Mouse (Mus musculus) embryonic stem cell, embryonic (primary cell): ENCODE results near the gene C1qtnf6.

Source experiments
- CTCF ChIA-PET, 4 experiments: fragments of 300-600 bp in 2 of 4; fragments of 350-600 bp in 2 of 4; sonication (Branson Sonifier 250); formaldehyde crosslinking; loops; one replicate each; lab custom pipeline; 2022; ENCODE audit warnings: inconsistent platforms in 2 of 4; lab: Charles Lee
- POLR2A ChIA-PET, 4 experiments: fragments of 300-600 bp in 2 of 4; fragments of 350-600 bp in 2 of 4; sonication (Branson Sonifier 250); formaldehyde crosslinking; loops; one replicate each; lab custom pipeline; 2022; ENCODE audit warnings: antibody characterized with exemption in 4 of 4, inconsistent platforms in 1 of 4; lab: Charles Lee

C1qtnf6 gene

DNA sequence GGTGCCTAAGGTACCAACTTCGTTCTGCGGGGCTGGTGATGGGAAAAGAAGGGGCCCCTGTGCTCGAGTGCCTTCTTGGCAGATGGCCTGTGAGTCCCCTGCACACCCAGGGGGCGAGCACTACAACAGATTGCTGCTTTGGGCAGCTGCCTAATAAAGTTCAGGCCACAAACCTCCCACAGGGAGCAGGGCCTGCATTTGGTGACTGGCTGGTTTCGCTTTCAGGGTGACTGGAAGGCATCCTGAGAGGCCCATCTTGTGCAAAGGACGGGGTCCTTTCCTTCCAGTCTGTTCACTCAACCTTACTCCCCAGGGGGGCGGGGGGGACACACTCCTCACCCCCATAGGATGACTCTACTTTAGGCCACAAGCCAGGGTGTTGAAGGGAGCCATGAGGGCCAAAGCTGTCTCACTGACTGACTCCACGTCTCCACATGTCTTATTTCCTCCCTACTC is 21.1 kb downstream of the C1qtnf6 start:
- POLR2A ChIA-PET = interaction anchor here in 2 of 4 experiments (0.6 to 1.3 kb wide), 2 partner anchors 11 to 109 kb away, joined by 3 read pairs; no protein-coding TSS in a partner anchor
- CTCF ChIA-PET = interaction anchor here in 1 of 4 experiments (0.7 to 1.4 kb wide), 3 partner anchors 14 to 271 kb away, joined by 3 read pairs; no protein-coding TSS in a partner anchor

DNA sequence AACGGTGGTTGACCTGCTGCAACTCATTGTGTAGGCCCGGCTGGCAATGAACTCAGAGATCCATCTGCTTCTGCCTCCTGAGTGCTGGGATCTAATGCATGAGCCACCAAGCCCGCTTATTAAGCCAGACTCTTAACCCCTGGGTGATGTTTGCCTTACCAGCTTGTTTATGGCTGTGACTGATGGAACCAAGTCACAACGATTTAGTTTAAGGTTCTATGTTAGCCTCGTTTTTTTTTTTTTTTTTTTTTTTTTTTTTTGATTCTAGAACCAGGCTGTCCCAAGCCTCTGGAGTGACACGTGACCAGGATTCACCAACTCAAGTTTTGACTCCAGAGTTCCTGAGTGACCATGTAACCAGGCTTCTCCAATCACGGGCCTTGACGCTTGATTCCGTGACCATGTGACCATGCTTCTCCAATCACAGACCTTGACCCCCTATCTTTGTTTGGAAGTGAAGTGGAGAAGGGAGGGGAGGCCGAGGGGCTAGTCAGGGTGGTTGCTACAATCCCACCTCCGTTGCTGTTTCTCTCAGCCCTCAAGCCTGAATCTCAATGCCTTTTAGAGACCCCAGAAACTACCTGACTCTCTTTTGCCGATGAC is 21.8 kb downstream of the C1qtnf6 start:
- ChIA-PET CTCF (interaction anchor here (0.6 to 1.0 kb wide), 9 partner anchors 12 to 1623 kb away, joined by 3 to 9 read pairs (median 3); no protein-coding TSS in a partner anchor), POLR2A (interaction anchor here in 2 of 4 experiments (0.7 to 1.0 kb wide), 2 partner anchors 51 to 539 kb away, joined by 3 to 4 read pairs; partner anchors contain the start of gene Eif3d (in 1 of the 2))

DNA sequence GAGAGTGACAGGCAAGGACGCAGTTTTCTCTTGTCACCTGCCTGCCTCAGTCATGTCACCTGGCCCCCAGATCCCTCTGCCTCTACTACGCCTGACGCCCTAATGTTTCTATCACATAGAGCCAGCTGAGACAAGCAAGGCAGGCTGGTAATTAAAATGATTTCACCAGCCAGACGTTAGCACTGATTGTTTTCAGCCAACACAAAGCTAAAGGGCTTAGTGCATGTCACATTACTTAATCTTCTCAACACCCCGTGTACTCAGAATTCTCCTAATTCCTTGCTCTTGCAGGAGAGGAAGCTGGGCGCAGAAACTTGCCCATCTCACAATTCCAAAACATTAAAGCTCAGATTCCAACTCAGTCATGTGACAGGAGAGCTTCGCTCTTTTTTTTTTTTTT is 22.8 kb downstream of the C1qtnf6 start:
- CTCF ChIA-PET = interaction anchor here in 3 of 4 experiments (0.6 to 1.0 kb wide), 3 partner anchors 60 to 407 kb away, joined by 3 to 4 read pairs (median 3); no protein-coding TSS in a partner anchor
- POLR2A ChIA-PET = interaction anchor here in 2 of 4 experiments (1.0 to 1.4 kb wide), 2 partner anchors 13 to 51 kb away, joined by 3 to 4 read pairs; no protein-coding TSS in a partner anchor

DNA sequence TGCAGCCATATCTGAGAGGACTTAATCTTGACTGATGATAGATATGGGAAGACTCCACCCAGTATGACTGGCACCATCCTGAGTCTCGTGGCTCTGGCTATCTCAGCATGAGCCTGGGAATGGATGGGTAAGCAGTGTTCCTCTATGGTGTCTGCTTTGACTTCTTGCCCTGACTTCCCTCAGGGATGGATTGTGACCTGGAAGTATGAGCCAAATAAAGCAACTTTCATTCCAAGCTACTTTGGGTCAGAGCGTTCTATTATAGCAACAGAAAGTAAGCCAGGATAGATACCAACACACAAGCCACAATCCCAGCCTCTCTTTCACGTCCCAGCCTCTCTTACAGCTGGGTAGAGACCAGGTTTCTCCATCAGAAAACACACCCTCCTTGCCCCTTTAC is 25.7 kb downstream of the C1qtnf6 start:
- ChIA-PET POLR2A (no interaction called here), CTCF (interaction anchor here in 2 of 4 experiments (0.9 to 1.7 kb wide), 3 partner anchors 9 to 14 kb away, joined by 3 to 5 read pairs (median 3); no protein-coding TSS in a partner anchor)

DNA sequence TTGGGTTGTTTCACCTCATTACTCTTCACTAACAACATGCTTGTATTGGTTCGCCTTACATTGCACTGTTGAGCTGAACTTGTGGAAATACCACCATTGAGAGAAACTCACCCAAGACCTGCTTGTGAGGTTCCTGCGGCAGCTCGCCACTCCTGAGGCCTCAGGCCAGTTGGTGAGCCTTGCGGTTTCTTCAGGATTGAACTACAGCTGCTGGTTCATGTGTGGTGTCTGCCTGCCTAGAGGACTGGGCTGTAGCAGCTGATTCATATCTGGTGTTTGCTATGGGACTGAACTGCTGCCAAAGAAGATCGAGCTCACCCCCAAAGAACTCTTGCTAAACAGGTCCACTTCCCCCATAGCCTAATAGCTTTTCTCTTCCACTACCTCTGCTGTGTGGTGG is 26.4 kb downstream of the C1qtnf6 start:
- ChIA-PET CTCF (interaction anchor here in 1 of 4 experiments (1.7 kb wide), 1 partner anchor 10 kb away, joined by 5 read pairs; no protein-coding TSS in a partner anchor), POLR2A (interaction anchor here in 1 of 4 experiments (1.2 kb wide), 1 partner anchor 16 kb away, joined by 3 read pairs; no protein-coding TSS in a partner anchor)

DNA sequence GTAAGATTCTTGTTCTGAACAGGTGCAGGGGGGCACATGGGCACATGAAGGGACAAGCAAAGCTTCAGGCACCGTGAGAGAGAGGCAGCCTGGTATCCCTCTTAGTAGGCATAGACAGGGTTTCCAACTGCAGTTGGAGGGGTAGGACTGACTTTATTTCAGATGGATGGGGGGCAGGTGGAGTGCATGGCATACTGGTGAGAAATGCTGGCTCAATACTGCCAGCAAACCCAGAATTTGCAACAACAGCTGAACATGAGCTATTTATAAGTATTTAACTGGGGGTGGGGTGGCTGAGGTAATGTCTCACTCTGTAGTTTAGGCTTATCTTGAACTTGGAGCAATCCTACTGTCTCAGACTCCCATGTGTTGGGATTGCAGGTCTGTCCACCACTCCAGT is 27.2 kb downstream of the C1qtnf6 start:
- POLR2A ChIA-PET = interaction anchor here in 2 of 4 experiments (0.6 to 1.2 kb wide), 2 partner anchors 15 to 53 kb away, joined by 3 read pairs; no protein-coding TSS in a partner anchor
- CTCF ChIA-PET = interaction anchor here (0.5 to 2.2 kb wide), 4 partner anchors 10 to 133 kb away, joined by 3 to 9 read pairs (median 5); no protein-coding TSS in a partner anchor

DNA sequence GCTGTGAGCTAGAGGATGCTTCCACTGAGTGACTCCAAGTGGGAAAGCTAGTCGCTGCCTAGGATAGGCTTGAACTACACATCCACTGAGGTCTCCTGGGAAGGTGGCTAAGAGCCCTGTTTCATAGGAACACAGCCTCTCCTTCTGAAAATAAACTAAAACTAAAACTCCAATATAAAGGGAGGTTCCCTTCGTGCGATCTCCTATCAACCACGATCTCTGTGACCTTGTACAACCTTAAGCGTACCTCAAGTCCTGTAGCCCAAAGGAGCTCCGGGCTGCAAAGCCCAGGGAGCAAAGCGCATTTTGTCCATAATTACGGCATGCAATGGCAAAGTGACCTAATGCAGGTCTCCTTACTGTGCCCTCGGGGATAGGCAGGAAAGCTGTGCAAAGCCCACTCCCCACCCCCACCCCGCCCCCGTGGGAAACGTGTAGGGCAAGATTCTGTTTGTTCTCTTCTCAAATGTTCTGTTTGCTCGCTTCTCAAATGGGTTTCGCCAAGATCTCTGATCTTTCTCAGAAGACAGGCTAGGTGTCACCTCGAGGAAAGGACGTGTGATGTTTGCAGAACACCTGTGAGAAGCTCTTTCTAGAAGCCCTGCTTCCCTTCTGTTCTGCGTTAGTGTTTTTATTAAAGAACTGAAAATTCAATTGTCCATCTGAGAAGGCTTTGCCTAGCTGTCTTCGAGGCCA is 28.6 kb downstream of the C1qtnf6 start:
- CTCF ChIA-PET = interaction anchor here in 2 of 4 experiments (0.7 to 2.2 kb wide), 4 partner anchors 11 to 263 kb away, joined by 3 to 7 read pairs (median 5); no protein-coding TSS in a partner anchor
- POLR2A ChIA-PET = interaction anchor here in 1 of 4 experiments (0.5 kb wide), 1 partner anchor 296 kb away, joined by 3 read pairs; no protein-coding TSS in a partner anchor

DNA sequence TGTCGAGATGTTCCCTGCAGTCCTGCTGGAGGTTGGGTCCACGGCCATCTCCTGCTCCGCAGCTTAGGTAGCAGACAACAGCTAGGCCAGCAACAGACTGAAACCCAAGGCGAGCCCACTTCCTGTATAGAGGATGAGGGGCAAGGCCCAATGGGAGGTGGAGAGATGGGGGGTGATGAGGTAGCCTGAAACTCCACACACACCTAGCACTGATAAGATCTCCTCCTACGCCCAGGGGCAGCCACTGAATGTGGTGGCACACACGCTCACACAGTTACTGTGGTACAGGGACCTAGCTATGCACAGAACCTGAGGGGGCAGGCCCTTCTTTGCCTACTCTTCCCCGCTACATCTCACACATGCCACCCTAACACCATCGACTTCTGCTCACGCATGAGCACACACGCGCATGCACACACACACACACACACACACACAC is 36.2 kb downstream of the C1qtnf6 start, which contains the start of gene Il2rb:
Gene Il2rb (minus strand): TSS at position 304 of the 439 bp plus-strand sequence.
- ChIA-PET POLR2A (interaction anchor here in 1 of 4 experiments (1.0 kb wide), 1 partner anchor 13 kb away, joined by 3 read pairs; no protein-coding TSS in a partner anchor), CTCF (interaction anchor here in 2 of 4 experiments (0.6 to 1.2 kb wide), 3 partner anchors 47 to 1409 kb away, joined by 3 to 4 read pairs (median 4); no protein-coding TSS in a partner anchor)

DNA sequence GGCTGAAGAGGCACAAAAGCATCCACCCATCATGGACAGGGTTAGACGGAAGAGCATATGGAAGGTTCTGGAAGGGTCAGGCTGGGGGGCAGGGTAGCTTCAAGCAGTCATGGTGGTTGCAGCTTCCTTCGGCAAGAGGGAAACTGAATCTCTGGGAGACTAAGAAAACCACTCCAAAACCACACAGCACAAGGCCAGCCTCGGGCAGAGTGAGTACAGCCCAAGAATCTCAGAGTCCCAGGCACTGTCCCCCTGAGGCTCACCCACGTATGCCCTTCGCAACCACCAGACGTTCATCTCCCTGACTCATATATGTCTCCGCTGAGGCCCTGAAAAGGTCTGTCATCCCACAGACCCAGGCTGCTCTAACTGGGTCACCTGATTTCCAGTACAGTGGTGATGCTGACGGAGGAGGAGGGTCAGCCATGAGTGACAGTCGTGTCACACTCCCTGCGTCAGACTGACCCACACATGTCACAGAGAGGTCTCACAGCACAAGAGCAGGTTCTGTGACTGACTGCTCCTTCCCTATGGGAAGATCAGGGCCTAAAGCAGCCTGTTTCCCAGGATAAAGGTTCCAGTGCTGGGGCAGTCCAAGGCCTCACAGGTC is 37.7 kb downstream of the C1qtnf6 start:
- ChIA-PET CTCF (interaction anchor here in 2 of 4 experiments (0.6 to 1.2 kb wide), 3 partner anchors 12 to 254 kb away, joined by 3 to 4 read pairs (median 4); no protein-coding TSS in a partner anchor), POLR2A (no interaction called here)

DNA sequence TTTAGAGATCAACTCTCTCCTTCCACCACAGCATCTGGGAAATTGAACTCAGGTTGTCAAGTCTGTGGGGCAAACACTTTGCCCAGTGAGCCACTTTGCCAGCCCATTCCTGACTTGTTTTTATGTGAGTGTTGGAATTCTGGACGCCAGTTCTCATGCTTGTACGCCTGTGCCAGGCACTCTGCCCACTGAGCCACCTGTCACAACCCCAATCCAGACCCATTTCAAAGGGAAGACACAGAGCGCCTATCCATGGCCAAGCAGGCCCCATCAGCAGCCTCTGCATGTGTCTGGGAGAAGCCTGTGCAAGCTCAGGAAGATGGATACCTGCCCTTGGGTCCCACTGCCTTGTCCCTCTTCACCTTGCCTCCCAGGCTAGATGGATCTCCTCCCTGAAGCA is 39.9 kb downstream of the C1qtnf6 start:
- POLR2A ChIA-PET = no interaction called here
- CTCF ChIA-PET = interaction anchor here in 1 of 4 experiments (0.6 kb wide), 1 partner anchor 110 kb away, joined by 3 read pairs; no protein-coding TSS in a partner anchor

DNA sequence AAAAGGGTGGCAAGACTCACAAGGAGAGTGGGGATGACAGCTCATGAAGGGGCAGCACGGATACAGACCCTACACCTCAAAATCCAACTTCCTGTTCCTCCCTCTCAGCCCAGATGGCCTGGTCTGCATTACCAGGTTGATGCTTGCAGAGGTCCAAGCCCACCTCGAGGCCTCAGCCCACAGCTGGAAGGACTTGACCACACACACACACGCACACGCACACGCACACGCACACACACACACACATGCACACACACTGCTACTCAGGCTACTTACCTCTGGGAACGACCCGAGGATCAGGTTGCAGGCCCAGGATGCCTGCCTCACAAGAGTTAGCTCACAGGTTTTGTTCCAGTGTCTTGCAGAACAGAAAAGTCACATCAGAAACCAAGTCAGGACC is 41.3 kb downstream of the C1qtnf6 start:
- ChIA-PET CTCF (interaction anchor here in 3 of 4 experiments (0.5 to 2.0 kb wide), 3 partner anchors 25 to 142 kb away, joined by 3 to 9 read pairs (median 9); no protein-coding TSS in a partner anchor), POLR2A (interaction anchor here in 2 of 4 experiments (0.6 to 1.4 kb wide), 4 partner anchors 12 to 69 kb away, joined by 3 to 5 read pairs (median 4); no protein-coding TSS in a partner anchor)

DNA sequence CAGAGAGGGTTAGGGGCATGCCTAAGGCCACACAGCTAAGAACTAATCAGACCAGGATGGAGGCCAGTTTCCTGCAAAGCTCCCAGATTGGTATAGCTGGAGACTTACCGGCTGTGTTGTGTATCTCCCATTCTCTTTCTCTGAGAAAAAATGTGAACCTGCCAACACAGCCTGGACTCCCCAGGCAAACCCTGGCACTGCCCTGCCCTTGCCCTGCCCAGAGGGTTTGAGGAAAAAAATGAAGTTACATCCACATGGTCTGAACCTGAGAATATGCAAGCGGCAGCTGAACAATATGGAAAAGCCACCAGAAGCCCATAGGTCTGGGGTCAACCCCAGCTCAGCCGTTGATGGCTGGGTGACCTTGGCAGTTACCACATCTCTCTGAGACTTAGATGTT is 42.0 kb downstream of the C1qtnf6 start:
- CTCF ChIA-PET = interaction anchor here in 3 of 4 experiments (0.5 to 2.0 kb wide), 4 partner anchors 25 to 142 kb away, joined by 3 to 9 read pairs (median 6); no protein-coding TSS in a partner anchor
- POLR2A ChIA-PET = interaction anchor here in 1 of 4 experiments (1.2 to 1.4 kb wide), 2 partner anchors 11 to 15 kb away, joined by 3 read pairs; no protein-coding TSS in a partner anchor

DNA sequence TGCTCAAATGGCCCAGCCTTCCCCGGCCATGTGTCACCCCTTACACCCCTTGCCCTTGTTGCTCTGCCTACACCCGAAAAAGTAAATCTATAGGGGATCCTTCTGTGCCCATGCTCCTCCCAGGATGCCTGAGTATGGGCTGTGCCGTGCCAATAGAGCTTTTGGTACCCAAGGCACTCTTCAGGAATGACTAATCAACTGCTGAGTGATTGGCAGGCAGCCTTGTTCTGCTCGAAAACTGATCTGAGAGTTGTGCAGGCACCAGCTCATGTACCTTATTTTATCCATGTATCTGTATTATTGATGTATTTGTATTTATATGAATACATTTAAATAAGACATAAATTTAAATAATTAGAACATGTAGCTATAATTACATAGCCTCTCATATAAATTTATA is 44.1 kb downstream of the C1qtnf6 start:
- ChIA-PET POLR2A (interaction anchor here in 1 of 4 experiments (0.7 kb wide), 1 partner anchor 15 kb away, joined by 3 read pairs; no protein-coding TSS in a partner anchor), CTCF (interaction anchor here in 1 of 4 experiments (1.8 kb wide), 1 partner anchor 248 kb away, joined by 4 read pairs; no protein-coding TSS in a partner anchor)

DNA sequence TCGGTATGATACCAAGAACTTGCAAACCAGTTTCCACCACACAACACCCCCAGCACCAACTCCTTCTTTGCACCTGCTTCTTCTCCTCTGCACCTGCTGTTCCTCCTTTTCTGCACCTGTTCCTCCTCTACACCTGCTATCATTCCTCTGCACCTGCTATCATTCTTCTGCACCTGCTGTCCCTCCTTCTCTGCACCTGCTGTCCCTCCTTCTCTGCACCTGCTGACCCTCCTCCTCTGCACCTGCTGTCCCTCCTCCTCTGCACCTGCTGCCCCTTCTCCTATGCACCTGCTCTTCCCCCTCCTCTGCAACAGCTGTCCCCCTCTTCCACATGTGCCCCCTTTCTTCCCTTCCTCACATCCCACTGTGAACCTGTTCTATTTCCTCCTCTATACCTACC is 44.7 kb downstream of the C1qtnf6 start:
- POLR2A ChIA-PET = interaction anchor here in 1 of 4 experiments (0.7 kb wide), 1 partner anchor 15 kb away, joined by 3 read pairs; no protein-coding TSS in a partner anchor
- CTCF ChIA-PET = interaction anchor here in 1 of 4 experiments (1.8 kb wide), 1 partner anchor 247 kb away, joined by 4 read pairs; no protein-coding TSS in a partner anchor

DNA sequence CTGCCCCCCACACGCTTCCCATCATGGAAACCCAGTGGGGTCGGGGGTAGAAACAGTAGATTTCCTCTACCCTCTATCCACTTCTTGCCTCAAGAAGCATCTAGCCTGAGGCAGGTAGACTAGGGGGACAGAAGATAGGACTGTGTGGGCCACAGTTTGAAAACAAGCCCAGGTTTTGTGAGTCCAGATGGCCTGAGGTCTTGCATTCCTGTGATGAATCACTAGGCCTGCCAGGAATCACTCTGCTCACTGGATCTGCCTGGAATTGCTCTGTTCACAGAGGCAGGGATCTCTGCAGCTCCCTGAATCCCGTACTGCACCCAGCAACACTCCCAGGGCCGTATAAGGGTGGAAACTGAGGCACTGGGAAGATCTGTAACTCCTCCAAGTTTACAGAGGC is 47.9 kb downstream of the C1qtnf6 start:
- POLR2A ChIA-PET = no interaction called here

DNA sequence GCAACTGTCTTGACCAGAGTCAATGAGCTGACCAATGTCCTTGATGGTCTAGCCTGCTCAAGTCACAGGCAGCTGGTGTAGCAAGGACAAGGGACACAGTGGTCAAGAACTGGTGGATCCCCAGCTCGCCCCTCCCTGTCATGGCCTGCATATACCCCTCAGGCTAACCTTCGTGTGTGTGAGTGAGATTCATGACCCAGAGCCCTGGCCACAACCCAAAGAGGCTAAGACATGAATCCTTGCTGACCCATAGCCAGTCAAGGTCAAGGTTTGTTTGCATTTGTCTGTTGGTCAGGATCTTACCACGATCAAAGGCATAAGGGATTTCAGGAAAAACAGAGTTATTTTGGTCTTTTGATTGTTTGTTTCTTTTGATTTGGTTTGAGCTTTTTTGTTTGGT is 48.7 kb downstream of the C1qtnf6 start:
- CTCF ChIA-PET = interaction anchor here in 1 of 4 experiments (0.8 kb wide), 1 partner anchor 711 kb away, joined by 3 read pairs; no protein-coding TSS in a partner anchor
- POLR2A ChIA-PET = no interaction called here

More for the DNA sequence above, 47.9 kb downstream of the C1qtnf6 start:
- CTCF ChIA-PET = no interaction called here

DNA sequence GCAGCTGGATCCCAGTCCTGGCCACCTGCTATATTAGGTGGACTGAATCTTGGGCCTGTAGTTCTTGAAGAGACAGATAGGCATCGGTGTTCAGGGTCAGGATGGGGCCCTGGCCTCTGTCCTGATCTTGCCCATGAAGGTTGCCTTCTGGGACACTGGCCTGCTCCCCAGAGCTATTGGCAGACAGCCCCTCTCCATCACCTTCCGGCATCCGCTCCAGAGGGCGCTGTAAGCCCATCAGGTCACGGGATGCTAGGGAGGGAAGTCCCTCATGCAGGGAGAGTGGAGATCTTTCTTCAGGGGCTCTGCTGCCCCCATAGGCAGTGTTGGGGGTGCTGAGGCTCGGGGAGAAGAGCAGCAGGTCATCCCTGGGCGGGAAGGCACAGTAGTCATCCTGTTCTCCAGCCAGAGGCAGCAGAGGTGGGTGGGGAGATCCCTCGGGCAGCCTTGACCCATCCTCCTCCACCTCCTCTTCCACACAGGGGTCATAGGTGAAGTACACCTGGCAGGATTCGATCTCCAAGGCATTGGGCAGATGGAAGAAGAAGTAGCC is 49.7 kb downstream of the C1qtnf6 start:
- ChIA-PET POLR2A (interaction anchor here in 1 of 4 experiments (1.1 to 1.4 kb wide), 2 partner anchors 15 to 75 kb away, joined by 3 to 4 read pairs; partner anchors contain the start of gene Mpst), CTCF (interaction anchor here in 2 of 4 experiments (0.6 to 1.0 kb wide), 6 partner anchors 12 to 710 kb away, joined by 3 to 4 read pairs (median 3); partner anchors contain the start of gene Elfn2 (in 1 of the 2))
